Mouse (Mus musculus) lung, postnatal 25 days (tissue): Measurements from ENCODE around the gene Pin1.
"Not testable (repeated sequence)": the region's sequence is repeated elsewhere in the genome, so short reads cannot be mapped to it uniquely, and the experiment has no call there.

Experiments
- DNase-seq: peaks from one replicate; pipeline ENCODE4 v3.0.0; 2022; ENCODE audit warnings: low spot score

Gene Pin1

GRCm38 (mm10) chr9:20651602-20652259 lies at the start of gene Pin1:
Gene Pin1, plus strand, starts transcription at chr9:20652095.
- DNase-seq, result peak; percentile 100

- no peak for DNase-seq
These were observed 45.6 kb upstream of the Pin1 start for GRCm38 (mm10) chr9:20606269-20606668.

GRCm38 (mm10) chr9:20607100-20607974 lies 44.6 kb upstream of the Pin1 start:
- peak; percentile 85 for DNase-seq

- no peak for DNase-seq
These were observed 41.9 kb upstream of the Pin1 start for GRCm38 (mm10) chr9:20609831-20610464.

- DNase-seq, result no peak
These were observed 39.9 kb upstream of the Pin1 start for GRCm38 (mm10) chr9:20611976-20612375.

- DNase-seq, result peak; percentile 26
These were observed 35.2 kb upstream of the Pin1 start for GRCm38 (mm10) chr9:20616685-20617084.

- DNase-seq, result no peak
These were observed 20.6 kb upstream of the Pin1 start for GRCm38 (mm10) chr9:20631332-20631731.

- not testable (repeated sequence) for DNase-seq
These were observed 16.2 kb upstream of the Pin1 start for GRCm38 (mm10) chr9:20635676-20636075.

GRCm38 (mm10) chr9:20636256-20636655 lies 15.6 kb upstream of the Pin1 start:
- no peak for DNase-seq

- DNase-seq, result no peak
These were observed 15.1 kb upstream of the Pin1 start for GRCm38 (mm10) chr9:20636790-20637189.

- no peak for DNase-seq
These were observed 13.3 kb upstream of the Pin1 start for GRCm38 (mm10) chr9:20638552-20638951.

- no peak for DNase-seq
These were observed 12.4 kb upstream of the Pin1 start for GRCm38 (mm10) chr9:20639486-20639885.

- DNase-seq, result no peak
These were observed 10.4 kb upstream of the Pin1 start for GRCm38 (mm10) chr9:20641501-20641900.

GRCm38 (mm10) chr9:20642101-20642895 lies 9.6 kb upstream of the Pin1 start, which contains the start of gene Ubl5:
Gene Ubl5, plus strand, starts transcription at chr9:20642878.
- peak; percentile 69 for DNase-seq

- DNase-seq, result peak; percentile 92
These were observed 8.9 kb upstream of the Pin1 start for GRCm38 (mm10) chr9:20642896-20643466.

GRCm38 (mm10) chr9:20643781-20644180 lies 8.1 kb upstream of the Pin1 start:
- no peak for DNase-seq

GRCm38 (mm10) chr9:20644360-20645081 lies 7.4 kb upstream of the Pin1 start, which contains the start of gene Fbxl12:
Gene Fbxl12, minus strand, starts transcription at chr9:20644767.
- DNase-seq, result peak; percentile 84

- no peak for DNase-seq
These were observed 6.8 kb upstream of the Pin1 start for GRCm38 (mm10) chr9:20645121-20645520.

GRCm38 (mm10) chr9:20652260-20652658 lies 364 bp downstream of the Pin1 start:
- DNase-seq, result no peak

- no peak for DNase-seq
These were observed 2.0 kb downstream of the Pin1 start for GRCm38 (mm10) chr9:20653859-20654258.

- DNase-seq, result no peak
These were observed 5.7 kb downstream of the Pin1 start for GRCm38 (mm10) chr9:20657546-20657945.
